Mouse (Mus musculus): ENCODE results near the gene Tmem161b. TPM values are rescaled to one million over a fixed set of nuclear protein-coding genes. Genes with fewer than 3 reads are reported as not detected.

Tmem161b gene
- total RNA-seq, 2 experiments from 2014 or later = 27.7 to 30.5 TPM

DNA sequence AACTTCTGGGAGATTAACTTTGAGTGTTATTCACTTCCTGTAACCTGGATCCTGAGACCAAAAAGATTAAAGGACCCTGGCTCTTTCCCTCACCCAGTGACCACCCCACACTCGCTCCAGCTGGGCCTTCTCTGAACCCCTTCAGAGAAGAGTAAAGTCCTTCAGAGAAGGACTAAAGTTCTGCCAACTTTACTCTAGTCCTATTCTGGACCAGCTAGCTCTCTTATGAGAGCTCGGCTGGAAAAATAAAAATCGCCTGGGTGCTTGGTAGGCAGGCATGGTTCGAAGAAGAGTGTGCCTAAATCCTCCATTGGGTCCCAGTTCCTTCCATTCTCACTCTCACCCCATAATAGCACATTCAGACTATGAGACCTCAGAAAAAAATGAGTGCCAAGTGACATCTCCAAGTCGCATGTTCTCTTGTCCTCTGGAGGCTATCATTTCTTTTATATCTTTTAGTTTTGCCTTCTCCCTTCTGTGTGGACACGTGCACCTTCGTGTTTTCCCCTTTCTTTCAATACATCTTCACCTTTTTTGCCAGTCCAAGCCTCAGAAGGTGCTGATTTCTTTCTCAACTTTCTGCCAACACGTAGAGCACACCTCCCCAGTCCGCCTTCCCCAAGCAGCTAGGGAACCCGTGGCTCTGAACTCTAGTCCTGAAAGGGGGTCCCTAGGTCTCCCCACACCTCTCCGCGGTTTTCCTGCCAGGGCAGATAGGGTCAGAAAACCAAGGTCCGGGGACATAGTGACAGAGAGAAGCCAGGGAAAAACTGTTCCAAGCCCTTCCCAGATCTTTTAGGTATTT lies 121.8 kb downstream of the Tmem161b start:
- DNase-seq (ENCODE audit: low spot score in 2 of 2) = no peak
- intact Hi-C loops (cut with DNase I) = loop anchor here (10.0 kb wide), 1 partner anchor 469 kb away; no protein-coding TSS in a partner anchor

GRCm38 (mm10) chr13:84344711-84345110 lies 122.6 kb downstream of the Tmem161b start:
- intact Hi-C loops (cut with DNase I) = loop anchor here (5.0 to 10.0 kb wide), 3 partner anchors 122 to 682 kb away; partner anchors contain the start of gene Tmem161b
- peak; percentile 10 to 27 for DNase-seq (ENCODE audit: low spot score in 2 of 2)

GRCm38 (mm10) chr13:84345114-84345513 lies 123.0 kb downstream of the Tmem161b start:
- intact Hi-C loops (cut with DNase I) = loop anchor here (5.0 to 10.0 kb wide), 3 partner anchors 123 to 683 kb away; partner anchors contain the start of gene Tmem161b
- DNase-seq (ENCODE audit: low spot score in 2 of 2) = peak; percentile 29 to 41

Small RNAs within 50 kb of the gene (microRNA-seq; reads per million reads assigned to microRNA genes)
- not detected for gene Gm24331
